Mouse (Mus musculus) ES-E14 (cell line): ENCODE data around the gene Dnajb14. TPM values are rescaled to one million over a fixed set of nuclear protein-coding genes. Genes with fewer than 3 reads are reported as not detected.
"Not testable (repeated sequence)": the region's sequence is repeated elsewhere in the genome, so short reads cannot be mapped to it uniquely, and the experiment has no call there.

Experiments
- DNase-seq: peaks from one replicate; pipeline ENCODE4 v3.0.0-alpha.2; 2013; ENCODE audit warnings: low read depth, low spot score
- H3K27ac ChIP-seq: 2 replicates; pipeline ENCODE4 v1.5.1; 2012; ENCODE audit warnings: low read depth, mild to moderate bottlenecking, low read length, moderate library complexity, mixed read lengths; ENCODE audit not compliant: poor library complexity, insufficient read depth, severe bottlenecking
- H3K36me3 ChIP-seq: 2 replicates; pipeline ENCODE4 v1.6.1; 2012; ENCODE audit warnings: mild to moderate bottlenecking, low read length, moderate library complexity, mixed read lengths; ENCODE audit not compliant: control insufficient read depth, poor library complexity, insufficient read depth, severe bottlenecking
- H3K4me1 ChIP-seq, 2 experiments: fragments of 150-350 bp in 1 of 2; sonication (generic) in 1 of 2; 2 replicates each; pipeline ENCODE4 v1.6.1; 2012; ENCODE audit warnings: low read length in 2 of 2, mild to moderate bottlenecking in 1 of 2, mixed read lengths in 1 of 2; ENCODE audit not compliant: control insufficient read depth in 2 of 2, insufficient read depth in 2 of 2, poor library complexity in 1 of 2
- H3K4me3 ChIP-seq, 2 experiments: fragments of 150-350 bp in 1 of 2; sonication (generic) in 1 of 2; 2 replicates each; pipeline ENCODE4 v1.5.1; 2012; ENCODE audit warnings: low read length in 2 of 2, low read depth in 1 of 2, mild to moderate bottlenecking in 1 of 2, mixed read lengths in 1 of 2; ENCODE audit not compliant: insufficient read depth in 1 of 2, poor library complexity in 1 of 2, severe bottlenecking in 1 of 2
- H3K9ac ChIP-seq: 2 replicates; pipeline ENCODE4 v1.6.1; 2012; ENCODE audit warnings: low read depth, mild to moderate bottlenecking, low read length, mixed read lengths; ENCODE audit not compliant: poor library complexity, insufficient read depth, severe bottlenecking
- H3K9me3 ChIP-seq: fragments of 150-350 bp; sonication (generic); 2 replicates; pipeline ENCODE4 v1.6.1; 2012; ENCODE audit warnings: low read depth, mild to moderate bottlenecking, low read length; ENCODE audit not compliant: control insufficient read depth, insufficient read depth
- CHD2 ChIP-seq: IDR thresholded peaks from 2 replicates; pipeline ENCODE4 v1.6.1; 2014; ENCODE audit warnings: mild to moderate bottlenecking, low read depth, low read length, inconsistent platforms
- HCFC1 ChIP-seq: IDR thresholded peaks from 2 replicates; pipeline ENCODE4 v1.6.1; 2012; ENCODE audit warnings: low read length, inconsistent platforms, borderline replicate concordance; ENCODE audit not compliant: insufficient read depth
- MAFK ChIP-seq: IDR thresholded peaks from 2 replicates; pipeline ENCODE4 v1.6.1; 2014; ENCODE audit warnings: mild to moderate bottlenecking, low read depth, low read length, inconsistent platforms; ENCODE audit not compliant: insufficient read depth
- ZC3H11A ChIP-seq: IDR thresholded peaks from 2 replicates; pipeline ENCODE4 v1.6.1; 2012; ENCODE audit warnings: low read depth, mild to moderate bottlenecking, inconsistent platforms, low read length, borderline replicate concordance
- ZNF384 ChIP-seq: IDR thresholded peaks from 2 replicates; pipeline ENCODE4 v1.6.1; 2012; ENCODE audit warnings: low read depth, low read length, inconsistent platforms
- in situ Hi-C, 2 experiments: fragments of 600-800 bp; cut with MboI; formaldehyde crosslinking; loops; one replicate each; pipeline ENCODE4 v1.15.1; 2025; ENCODE audit warnings: low sequenced_read_pairs in 2 of 2, inconsistent platforms in 1 of 2; ENCODE audit not compliant: unreplicated experiment in 2 of 2
- total RNA-seq: library from RNA; depleted of rRNA; stranded (reverse); fragments of 300-350 nt; gene quantifications from 2 replicates; pipeline ENCODE4 v1.2.3, GENCODE M21; 2012

Gene Dnajb14
- total RNA-seq, 1 experiment, result 5.1 TPM

GRCm38 (mm10) chr3:137914567-137914966 lies 47.1 kb downstream of the Dnajb14 start:
- H3K9ac ChIP-seq, H3K4me1 ChIP-seq, in situ Hi-C loops, H3K9me3 ChIP-seq, DNase-seq, H3K36me3 ChIP-seq, H3K27ac ChIP-seq, H3K4me3 ChIP-seq: not testable (repeated sequence)
- TF ChIP-seq ZNF384, result 0 out of 2 replicates have a peak, but pooled peaks have one; percentile 54

DNA sequence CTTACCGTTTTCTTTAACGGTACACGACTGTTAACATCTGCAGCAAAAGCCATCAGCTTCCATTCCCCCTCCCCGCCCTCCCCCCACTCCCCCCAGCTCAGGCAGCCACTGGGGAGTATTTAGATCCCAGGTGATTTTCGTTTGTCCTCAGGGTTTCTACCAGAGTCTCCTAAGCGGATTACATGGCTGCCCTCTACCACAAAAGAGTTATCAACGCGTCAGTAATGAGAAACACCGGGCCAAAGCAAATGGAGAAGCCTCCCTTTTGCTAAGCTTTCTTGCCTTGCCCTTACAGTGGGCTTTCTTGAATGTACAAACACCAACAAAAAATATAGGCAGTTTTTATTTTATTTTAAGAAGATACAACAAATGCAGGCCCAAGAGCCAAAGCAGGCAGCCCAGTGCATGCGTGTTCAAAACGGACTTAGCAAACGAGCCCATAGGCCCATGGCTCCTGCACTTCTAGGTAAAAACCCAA lies 50.3 kb downstream of the Dnajb14 start:
- no peak for DNase-seq
- Histone ChIP-seq H3K27ac (peak overlapping the region; percentile 43; the same call in 1 of the 2 replicates), H3K36me3 (peaks cover 4% of the 10 kb centered on the region; the same call in 1 of the 2 replicates), H3K9ac (peak overlapping the region; percentile 61; the same call in 1 of the 2 replicates), H3K4me3 (peak overlapping the region; percentile 87 to 99), H3K9me3 (no peaks in the 10 kb centered on the region), H3K4me1 (peaks cover 0 to 4% of the 10 kb centered on the region in 2 experiments; a peak in 1 of 4 replicates)
- in situ Hi-C loops, result no loop called here
- TF ChIP-seq MAFK (no peak), ZNF384 (no peak), ZC3H11A (no peak), HCFC1 (no peak), CHD2 (no peak)

GRCm38 (mm10) chr3:137918172-137918931 lies 50.9 kb downstream of the Dnajb14 start, which contains the start of gene Lamtor3:
Lamtor3 (plus strand) TSS chr3:137918506.
- H3K36me3 ChIP-seq, result peaks cover 4% of the 10 kb centered on the region; the same call in 1 of the 2 replicates
- TF ChIP-seq ZNF384 (peak; percentile 99), ZC3H11A (no peak), CHD2 (no peak), HCFC1 (no peak; the same call in 1 of the 2 replicates), MAFK (no peak)
- no peaks in the 10 kb centered on the region for H3K9me3 ChIP-seq
- peak; percentile 73 for DNase-seq
- peaks cover 0 to 4% of the 10 kb centered on the region in 2 experiments; a peak in 1 of 4 replicates for H3K4me1 ChIP-seq
- peak within 1 kb of the TSS; percentile 87 to 99 for H3K4me3 ChIP-seq
- in situ Hi-C loops, result no loop called here
- H3K9ac ChIP-seq, result peak within 1 kb of the TSS; percentile 82
- peak within 1 kb of the TSS; percentile 55 for H3K27ac ChIP-seq

DNA sequence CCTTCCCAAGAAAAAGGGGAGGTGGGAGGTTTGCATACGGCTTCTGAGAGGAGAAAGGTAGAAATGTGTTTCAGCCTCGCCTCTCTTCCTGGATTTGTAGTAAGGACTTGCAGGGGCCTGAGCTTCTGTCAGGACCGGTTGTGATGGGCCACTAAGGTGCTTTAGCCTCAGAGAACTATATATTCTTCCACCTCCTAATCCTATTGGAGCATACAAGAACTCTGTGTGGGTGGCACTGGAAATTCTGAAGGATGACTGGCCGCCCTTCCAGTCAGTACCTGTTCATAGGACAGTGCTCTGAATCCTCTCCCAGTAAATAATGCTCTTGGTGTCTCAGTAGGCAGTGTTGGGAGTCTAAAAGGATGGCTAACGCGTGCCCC lies 51.4 kb downstream of the Dnajb14 start:
- H3K9me3 ChIP-seq, result no peaks in the 10 kb centered on the region
- H3K9ac ChIP-seq, result peak overlapping the region; percentile 82
- in situ Hi-C loops, result no loop called here
- H3K4me1 ChIP-seq, result peaks cover 0 to 4% of the 10 kb centered on the region in 2 experiments; a peak in 1 of 4 replicates
- H3K4me3 ChIP-seq, result peak overlapping the region; percentile 87 to 99
- peaks cover 5% of the 10 kb centered on the region; the same call in 1 of the 2 replicates for H3K36me3 ChIP-seq
- TF ChIP-seq MAFK, result no peak
- TF ChIP-seq ZC3H11A, result no peak
- no peak for TF ChIP-seq ZNF384
- no peak for TF ChIP-seq CHD2
- no peak for TF ChIP-seq HCFC1
- no peak overlapping the region; the same call in 1 of the 2 replicates for H3K27ac ChIP-seq
- peak; percentile 30 for DNase-seq
